Mouse (Mus musculus) CD4-positive, CD25-positive, alpha-beta regulatory T cell, adult 2 months (primary cell): ENCODE data around the gene Vsx2.

Experiments used
- DNase-seq: peaks from one replicate; pipeline ENCODE4 v3.0.0-alpha.2; 2012; ENCODE audit warnings: low read depth, low spot score

The Vsx2 gene

DNA sequence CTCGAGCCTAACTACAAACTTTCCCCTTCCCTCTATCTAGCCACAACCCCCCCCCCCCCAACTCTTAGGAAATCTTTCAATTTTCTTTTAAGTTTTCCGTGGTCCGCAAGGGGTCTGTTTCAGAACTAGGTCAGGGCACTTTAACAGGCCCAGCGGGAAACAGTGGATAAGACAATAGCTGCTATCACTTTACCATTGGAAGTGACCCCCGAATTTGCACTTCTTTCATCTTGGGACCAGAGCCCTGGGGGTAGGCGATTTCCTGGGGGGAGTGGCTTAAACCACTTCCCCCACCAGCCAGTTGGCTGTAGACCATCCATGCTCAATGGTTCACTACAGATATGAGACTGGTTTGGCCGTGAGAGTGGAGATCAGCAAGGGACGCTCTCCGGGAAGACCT is 71.1 kb downstream of the Vsx2 start, which contains the start of gene Vrtn:
Vrtn (plus strand) TSS at position 366 of the 400 bp plus-strand sequence.
- DNase-seq: no peak
